In genomic region chr13:117847290-117847689, GRCm38 (mm10) we compare ENCODE assay signal across 29 mouse cellular contexts.
DNase-seq lines count a peak whose midpoint lies in the region; ATAC-seq lines count a peak whose summit lies in the region.
"Had no signal": no experiment of that assay in that cellular context is flagged by ENCODE, and none has a peak within 500 bp of the region (broad histone marks: within the 10 kb centered on the region; RNA-seq: fewer than 3 reads in every experiment).

No protein-coding gene starts in this region.

- no peak overlapping the region for H3K9ac ChIP-seq in midbrain, embryonic 15.5 days
- no peak overlapping the region for H3K9ac ChIP-seq in hindbrain, embryonic 14.5 days
- H3K9ac ChIP-seq: embryonic facial prominence, embryonic 13.5 days; forebrain, embryonic 12.5 days; forebrain, embryonic 15.5 days; hindbrain, embryonic 12.5 days; intestine, embryonic 15.5 days had no signal

- DNase-seq in heart, adult 18-20 months, result peak; percentile 10 to 14
- no peak for DNase-seq in heart, adult 11 months
- DNase-seq in 416B (ENCODE audit: low read depth), result peak; percentile 14
- DNase-seq in hindbrain, embryonic 14.5 days (ENCODE audit: low spot score), result no peak
- DNase-seq in testis, postnatal 14 days (ENCODE audit: low spot score), result no peak
- DNase-seq: adrenal gland, postnatal 10 days; adrenal gland, postnatal 36 days; B cell, adult 2 months; cerebellum, adult 11-12 months; cerebellum, adult 9-10 months; cerebellum, postnatal 14 days; gastrocnemius, postnatal 25 days; heart, postnatal 4 days; kidney, adult 11 months had no signal

- no peak overlapping the region for H3K27ac ChIP-seq in midbrain, embryonic 15.5 days
- H3K27ac ChIP-seq in hindbrain, embryonic 14.5 days, result no peak overlapping the region
- H3K27ac ChIP-seq: embryonic facial prominence, embryonic 10.5 days; embryonic facial prominence, embryonic 13.5 days; forebrain, embryonic 12.5 days; forebrain, embryonic 15.5 days; heart, embryonic 10.5 days; hindbrain, embryonic 12.5 days; intestine, embryonic 15.5 days had no signal

- H3K4me1 ChIP-seq in midbrain, embryonic 15.5 days, result no peaks in the 10 kb centered on the region
- no peaks in the 10 kb centered on the region for H3K4me1 ChIP-seq in hindbrain, embryonic 14.5 days (replicated peaks; ENCODE audit: control insufficient read depth, insufficient read depth, low read length)
- H3K4me1 ChIP-seq: embryonic facial prominence, embryonic 10.5 days; embryonic facial prominence, embryonic 13.5 days; forebrain, embryonic 12.5 days; forebrain, embryonic 15.5 days; heart, embryonic 10.5 days; hindbrain, embryonic 12.5 days; intestine, embryonic 15.5 days had no signal

- no peaks in the 10 kb centered on the region for H3K36me3 ChIP-seq in midbrain, embryonic 15.5 days (replicated peaks)
- H3K36me3 ChIP-seq in hindbrain, embryonic 14.5 days (replicated peaks; ENCODE audit: control insufficient read depth, insufficient read depth), result no peaks in the 10 kb centered on the region
- H3K36me3 ChIP-seq: embryonic facial prominence, embryonic 10.5 days; embryonic facial prominence, embryonic 13.5 days; forebrain, embryonic 12.5 days; forebrain, embryonic 15.5 days; G1E; heart, embryonic 10.5 days; hindbrain, embryonic 12.5 days; intestine, embryonic 15.5 days had no signal

- ATAC-seq in granulocyte monocyte progenitor cell, adult 5-6 weeks (replicated peaks; ENCODE audit: poor library complexity, severe bottlenecking), result peak; percentile 59; the same call in 1 of the 2 replicates
- peak; percentile 83 for ATAC-seq in megakaryocyte progenitor cell, adult 5-6 weeks (replicated peaks; ENCODE audit: poor library complexity)
- no peak for ATAC-seq in midbrain, embryonic 15.5 days (replicated peaks)
- no peak for ATAC-seq in hindbrain, embryonic 14.5 days (ENCODE audit: low FRiP score)
- ATAC-seq: forebrain, embryonic 15.5 days; hindbrain, embryonic 16.5 days; intestine, embryonic 15.5 days; Patski had no signal

- 99% methylated on average over 2 of the region's 2 CpGs for WGBS in midbrain, embryonic 15.5 days
- 99% methylated on average over 2 of the region's 2 CpGs for WGBS in hindbrain, embryonic 14.5 days

- H3K9me3 ChIP-seq in midbrain, embryonic 15.5 days, result no peaks in the 10 kb centered on the region
- no peaks in the 10 kb centered on the region for H3K9me3 ChIP-seq in hindbrain, embryonic 14.5 days (ENCODE audit: control insufficient read depth, low read length)
- H3K9me3 ChIP-seq: embryonic facial prominence, embryonic 10.5 days; embryonic facial prominence, embryonic 13.5 days; forebrain, embryonic 12.5 days; forebrain, embryonic 15.5 days; G1E; heart, embryonic 10.5 days; hindbrain, embryonic 12.5 days; intestine, embryonic 15.5 days had no signal

- no peak overlapping the region for H3K4me2 ChIP-seq in midbrain, embryonic 15.5 days
- no peak overlapping the region for H3K4me2 ChIP-seq in hindbrain, embryonic 14.5 days (replicated peaks)
- H3K4me2 ChIP-seq: embryonic facial prominence, embryonic 13.5 days; forebrain, embryonic 12.5 days; forebrain, embryonic 15.5 days; hindbrain, embryonic 12.5 days; intestine, embryonic 15.5 days had no signal

- no peaks in the 10 kb centered on the region for H3K27me3 ChIP-seq in midbrain, embryonic 15.5 days (replicated peaks)
- no peaks in the 10 kb centered on the region for H3K27me3 ChIP-seq in hindbrain, embryonic 14.5 days (ENCODE audit: control insufficient read depth, insufficient read depth, low read length)
- H3K27me3 ChIP-seq: CH12.LX; embryonic facial prominence, embryonic 13.5 days; forebrain, embryonic 12.5 days; forebrain, embryonic 15.5 days; hindbrain, embryonic 12.5 days; intestine, embryonic 15.5 days; Patski had no signal

- H3K4me3 ChIP-seq in midbrain, embryonic 15.5 days, result no peak overlapping the region
- no peak overlapping the region for H3K4me3 ChIP-seq in hindbrain, embryonic 14.5 days (replicated peaks; ENCODE audit: low read length)
- H3K4me3 ChIP-seq: embryonic facial prominence, embryonic 10.5 days; embryonic facial prominence, embryonic 13.5 days; erythroblast, embryonic 14.5 days; forebrain, embryonic 12.5 days; forebrain, embryonic 15.5 days; heart, embryonic 10.5 days; hindbrain, embryonic 12.5 days; intestine, embryonic 15.5 days had no signal

Comparison
In these comparisons a context has a peak if more than half of its experiments do, and no peak if none do; other contexts are left out.
1. DNase-seq: peak in heart, adult 18-20 months (2 of 2) and 416B (single experiment); none in heart, adult 11 months (single experiment), hindbrain, embryonic 14.5 days (single experiment) and testis, postnatal 14 days (single experiment).
2. ATAC-seq: peak in granulocyte monocyte progenitor cell, adult 5-6 weeks (single experiment) and megakaryocyte progenitor cell, adult 5-6 weeks (single experiment); none in midbrain, embryonic 15.5 days (single experiment) and hindbrain, embryonic 14.5 days (single experiment).